Mouse (Mus musculus) heart, embryonic 10.5 days (tissue): ENCODE data around the gene Exoc3l4. TPM values are rescaled to one million over a fixed set of nuclear protein-coding genes. Genes with fewer than 3 reads are reported as not detected.
A peak's percentile ranks its signal among the peaks of the same experiment; 100 is the strongest.

Experiments used
- DNase-seq: peaks from one replicate; pipeline ENCODE4 v3.0.0-alpha.2; 2017; ENCODE audit warnings: low spot score
- H3K27ac ChIP-seq: fragments of 300-500 bp; sonication (generic); 2 replicates; pipeline ENCODE4 v1.5.1; 2016; ENCODE audit warnings: mild to moderate bottlenecking
- H3K27me3 ChIP-seq: fragments of 300-500 bp; sonication (generic); 2 replicates; pipeline ENCODE4 v1.6.1; 2016; ENCODE audit warnings: mild to moderate bottlenecking; ENCODE audit not compliant: poor library complexity, insufficient read depth, severe bottlenecking
- H3K36me3 ChIP-seq: fragments of 300-500 bp; sonication (generic); 2 replicates; pipeline ENCODE4 v1.6.1; 2016; ENCODE audit warnings: mild to moderate bottlenecking, moderate library complexity
- H3K4me1 ChIP-seq: fragments of 300-500 bp; sonication (generic); 2 replicates; pipeline ENCODE4 v1.6.1; 2016; ENCODE audit warnings: mild to moderate bottlenecking
- H3K4me3 ChIP-seq: fragments of 300-500 bp; sonication (generic); 2 replicates; pipeline ENCODE4 v1.5.1; 2016; ENCODE audit warnings: mild to moderate bottlenecking, moderate library complexity
- H3K9me3 ChIP-seq: fragments of 300-500 bp; sonication (generic); 2 replicates; pipeline ENCODE4 v1.6.1; 2016; ENCODE audit warnings: mild to moderate bottlenecking, moderate library complexity
- WGBS: fragments of 180-500 bp; shearing (Covaris S2); methylation state at CpG from one replicate; pipeline ENCODE4 v1.1.7; 2016; 5-methylcytosine and 5-hydroxymethylcytosine counted together
- polyA plus RNA-seq: library from polyadenylated mRNA; unstranded; fragments of >200 nt; fragmentation: Nextera tagmentation; extraction: Ambion mirVana; gene quantifications from 2 replicates; pipeline ENCODE4 v1.2.1, GENCODE M21; 2016

Exoc3l4 gene
- polyA plus RNA-seq, 1 experiment from 2014 or later = 14.5 TPM

DNA sequence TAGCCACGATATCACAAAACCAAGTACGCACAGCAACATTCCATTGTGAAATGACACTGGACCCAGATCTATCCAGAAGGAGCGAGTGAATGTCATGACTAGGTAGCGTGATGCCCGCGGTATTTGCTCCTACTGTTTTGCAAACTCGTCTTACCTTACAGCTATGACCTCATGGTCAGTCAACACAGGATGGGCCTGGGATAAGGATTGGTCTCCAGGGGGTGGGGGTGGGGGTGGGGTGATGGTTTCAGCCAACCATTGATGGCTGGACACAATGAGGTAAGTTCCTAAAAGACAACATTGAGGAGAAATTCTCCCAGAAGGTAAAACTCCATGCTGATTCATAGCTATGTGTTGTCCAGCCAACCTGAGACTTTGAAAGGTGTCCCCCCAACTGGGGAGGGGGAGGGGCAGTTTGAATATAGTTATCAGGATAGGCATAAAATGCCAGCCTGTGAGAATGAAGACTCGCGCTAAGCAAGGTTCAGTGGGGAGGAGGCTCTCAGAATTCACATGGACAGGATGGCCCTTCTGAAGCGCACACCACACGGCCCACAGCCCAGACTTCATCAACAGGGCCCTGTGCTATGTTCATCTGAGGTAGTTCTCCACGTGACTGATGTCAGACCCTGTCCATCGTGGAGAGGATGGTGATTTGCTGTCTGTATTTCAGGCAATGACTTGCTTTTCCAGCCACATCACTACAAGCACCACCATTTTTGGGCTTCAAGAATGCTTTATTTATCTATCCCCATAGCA is 30.8 kb upstream of the Exoc3l4 start:
- H3K27me3 ChIP-seq = no peaks in the 10 kb centered on the region
- no peak for DNase-seq
- H3K36me3 ChIP-seq = no peaks in the 10 kb centered on the region
- peak overlapping the region; percentile 83 for H3K27ac ChIP-seq
- peaks cover 24% of the 10 kb centered on the region for H3K4me1 ChIP-seq
- H3K9me3 ChIP-seq = no peaks in the 10 kb centered on the region
- no peak overlapping the region for H3K4me3 ChIP-seq
- 76% methylated on average over 13 of the region's 13 CpGs for WGBS

DNA sequence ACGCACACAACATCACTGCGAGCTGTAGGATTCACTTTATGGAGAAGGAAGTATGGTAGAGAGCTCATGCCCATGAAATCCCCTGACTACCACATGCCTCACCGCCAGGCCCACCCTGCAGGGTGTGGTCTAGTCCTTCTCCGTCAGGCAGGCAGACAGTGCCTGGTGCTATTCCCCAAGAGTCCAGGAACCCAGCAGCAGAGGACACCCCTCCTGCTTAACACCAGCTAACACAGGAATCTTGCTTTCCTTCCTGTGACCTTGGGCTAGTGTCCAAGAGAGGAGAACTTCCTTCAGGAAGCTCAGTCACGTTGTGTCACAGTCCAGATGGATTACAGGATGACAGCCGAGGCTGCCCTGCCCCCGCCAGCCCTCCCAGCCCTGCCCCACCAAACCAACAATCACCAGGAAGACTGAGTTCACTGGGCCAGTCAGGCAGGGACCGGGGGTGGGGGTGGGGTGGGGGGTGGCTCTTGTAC is 30.1 kb upstream of the Exoc3l4 start:
- Histone ChIP-seq H3K27ac (peak overlapping the region; percentile 83), H3K9me3 (no peaks in the 10 kb centered on the region)
- WGBS = 38% methylated on average over 8 of the region's 8 CpGs

DNA sequence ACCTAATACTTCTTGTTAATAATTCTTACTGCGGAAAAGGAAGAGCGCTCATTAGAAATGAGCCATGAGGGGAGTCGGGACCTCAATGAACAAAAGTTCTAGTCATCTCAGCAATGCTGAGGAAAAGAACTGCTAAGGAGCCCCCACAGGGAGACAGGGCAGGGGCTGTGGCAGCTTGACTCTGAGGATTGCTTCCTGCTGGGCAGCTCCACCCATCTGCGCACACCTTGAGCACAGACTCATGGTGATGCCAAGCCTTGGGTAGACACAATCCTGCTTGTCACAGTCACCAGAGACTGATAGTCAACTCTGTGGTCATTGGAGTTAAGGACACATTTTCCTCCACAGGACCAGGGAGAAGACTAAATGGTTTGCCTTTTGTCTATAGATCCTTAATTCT is 29.7 kb upstream of the Exoc3l4 start:
- H3K36me3 ChIP-seq = no peaks in the 10 kb centered on the region
- H3K9me3 ChIP-seq = no peaks in the 10 kb centered on the region
- H3K4me3 ChIP-seq = no peak overlapping the region
- WGBS = 81% methylated on average over 4 of the region's 4 CpGs
- DNase-seq = no peak
- H3K4me1 ChIP-seq = peaks cover 18% of the 10 kb centered on the region
- H3K27me3 ChIP-seq = no peaks in the 10 kb centered on the region
- H3K27ac ChIP-seq = peak overlapping the region; percentile 83

More for the DNA sequence above, 30.1 kb upstream of the Exoc3l4 start:
- no peaks in the 10 kb centered on the region for H3K36me3 ChIP-seq
- H3K27me3 ChIP-seq = no peaks in the 10 kb centered on the region
- peaks cover 21% of the 10 kb centered on the region for H3K4me1 ChIP-seq
- DNase-seq = peak; percentile 86
- H3K4me3 ChIP-seq = no peak overlapping the region

DNA sequence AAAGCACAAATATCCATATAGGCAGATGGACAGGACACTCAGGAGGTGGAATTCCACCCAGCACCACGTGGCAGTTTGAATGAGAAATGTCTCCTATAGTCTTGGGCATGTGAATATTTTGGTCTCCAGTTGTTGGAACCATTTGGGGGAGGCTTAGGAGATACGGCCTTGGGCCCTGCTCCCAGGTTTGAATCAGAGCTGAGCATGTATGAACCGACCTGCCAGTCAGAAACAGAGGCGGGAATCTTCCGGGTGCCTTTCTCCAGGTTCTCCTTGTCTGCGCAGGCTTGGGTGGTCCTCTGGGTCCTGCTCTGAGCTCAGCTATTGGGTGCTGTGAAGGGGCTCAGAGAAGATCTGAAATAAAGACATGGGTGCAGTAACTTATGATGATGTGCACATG is 22.8 kb upstream of the Exoc3l4 start:
- Histone ChIP-seq H3K27ac (no peak overlapping the region), H3K9me3 (no peaks in the 10 kb centered on the region), H3K4me3 (no peak overlapping the region), H3K36me3 (no peaks in the 10 kb centered on the region), H3K27me3 (peaks cover 20% of the 10 kb centered on the region; the same call in 1 of the 2 replicates), H3K4me1 (peaks cover 14% of the 10 kb centered on the region; the same call in 1 of the 2 replicates)
- DNase-seq = no peak
- 82% methylated on average over 6 of the region's 6 CpGs for WGBS

DNA sequence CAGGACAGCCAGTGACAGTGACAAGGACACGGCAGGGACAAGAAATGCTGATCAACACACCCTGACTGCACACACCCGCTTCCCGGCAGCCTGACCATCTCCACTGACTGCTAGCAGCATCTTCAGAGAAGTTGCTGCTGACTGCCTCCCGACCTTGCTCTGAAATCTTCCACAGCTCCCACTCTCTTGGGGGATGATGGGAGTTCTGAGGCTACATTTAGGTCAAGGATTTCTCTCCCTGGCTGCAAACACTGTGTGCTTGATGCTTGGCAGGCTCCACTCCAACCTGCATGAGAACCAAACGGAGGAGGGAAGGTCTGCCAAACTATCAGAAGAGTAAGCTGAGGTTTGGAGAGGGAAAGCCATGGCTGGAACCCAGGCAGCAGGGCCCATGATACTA is 19.8 kb upstream of the Exoc3l4 start:
- Histone ChIP-seq H3K27ac (0 out of 2 replicates have a peak overlapping the region, but pooled peaks have one; percentile 13), H3K36me3 (no peaks in the 10 kb centered on the region), H3K27me3 (peaks cover 38% of the 10 kb centered on the region), H3K4me3 (no peak overlapping the region), H3K4me1 (peaks cover 19% of the 10 kb centered on the region), H3K9me3 (no peaks in the 10 kb centered on the region)
- WGBS = 53% methylated on average over 5 of the region's 5 CpGs
- no peak for DNase-seq

- no peaks in the 10 kb centered on the region for H3K36me3 ChIP-seq
- no peak overlapping the region for H3K4me3 ChIP-seq
- peak overlapping the region; percentile 42; the same call in 1 of the 2 replicates for H3K27ac ChIP-seq
- no peak for DNase-seq
- H3K4me1 ChIP-seq = peaks cover 20% of the 10 kb centered on the region
- WGBS = 18% methylated on average over 15 of the region's 15 CpGs
- H3K27me3 ChIP-seq = peaks cover 59% of the 10 kb centered on the region
- H3K9me3 ChIP-seq = no peaks in the 10 kb centered on the region
Measured at GRCm38 (mm10) chr12:111401454-111402184, 15.2 kb upstream of the Exoc3l4 start.

GRCm38 (mm10) chr12:111404880-111405279 is 11.9 kb upstream of the Exoc3l4 start:
- DNase-seq = no peak
- WGBS = 56% methylated on average over 10 of the region's 10 CpGs
- no peak overlapping the region for H3K4me3 ChIP-seq
- H3K27me3 ChIP-seq = peaks cover 67% of the 10 kb centered on the region
- H3K9me3 ChIP-seq = no peaks in the 10 kb centered on the region
- H3K36me3 ChIP-seq = no peaks in the 10 kb centered on the region
- no peak overlapping the region for H3K27ac ChIP-seq
- H3K4me1 ChIP-seq = peaks cover 14% of the 10 kb centered on the region

- Histone ChIP-seq H3K36me3 (no peaks in the 10 kb centered on the region), H3K4me1 (peaks cover 13% of the 10 kb centered on the region), H3K27ac (peak within 1 kb of the TSS; percentile 72), H3K9me3 (no peaks in the 10 kb centered on the region), H3K4me3 (peak within 1 kb of the TSS; percentile 37), H3K27me3 (peaks cover 75% of the 10 kb centered on the region)
- no peak for DNase-seq
- 2% methylated on average over 24 of the region's 24 CpGs for WGBS
Measured at GRCm38 (mm10) chr12:111406622-111407021, 10.2 kb upstream of the Exoc3l4 start, which contains the start of gene Lbhd2. TSS of gene Lbhd2 (plus strand) at chr12:111406809.

DNA sequence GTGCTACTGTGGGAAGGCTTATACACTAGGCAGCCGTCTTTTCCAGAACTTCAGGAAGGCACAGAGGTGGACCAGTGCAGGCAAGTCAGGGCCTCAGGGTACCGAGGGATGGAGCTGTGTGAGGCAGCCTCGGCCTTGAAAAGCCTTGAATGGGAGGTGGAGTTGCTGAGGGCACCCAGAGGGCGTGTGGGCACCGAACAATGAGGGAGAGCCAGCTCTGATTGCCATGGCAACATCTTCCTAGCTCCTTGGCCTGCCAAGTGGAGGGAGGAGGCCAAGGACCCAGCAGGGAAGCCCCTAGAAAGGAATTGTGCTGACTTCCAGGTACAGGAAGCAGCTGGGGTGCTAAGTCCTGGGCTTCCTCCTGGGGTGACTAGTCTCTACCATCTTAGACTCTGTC is 7.2 kb upstream of the Exoc3l4 start:
- Histone ChIP-seq H3K36me3 (no peaks in the 10 kb centered on the region), H3K4me3 (no peak overlapping the region), H3K4me1 (peaks cover 31% of the 10 kb centered on the region), H3K9me3 (no peaks in the 10 kb centered on the region), H3K27me3 (peaks cover 72% of the 10 kb centered on the region), H3K27ac (no peak overlapping the region)
- WGBS = 35% methylated on average over 5 of the region's 5 CpGs
- no peak for DNase-seq

DNA sequence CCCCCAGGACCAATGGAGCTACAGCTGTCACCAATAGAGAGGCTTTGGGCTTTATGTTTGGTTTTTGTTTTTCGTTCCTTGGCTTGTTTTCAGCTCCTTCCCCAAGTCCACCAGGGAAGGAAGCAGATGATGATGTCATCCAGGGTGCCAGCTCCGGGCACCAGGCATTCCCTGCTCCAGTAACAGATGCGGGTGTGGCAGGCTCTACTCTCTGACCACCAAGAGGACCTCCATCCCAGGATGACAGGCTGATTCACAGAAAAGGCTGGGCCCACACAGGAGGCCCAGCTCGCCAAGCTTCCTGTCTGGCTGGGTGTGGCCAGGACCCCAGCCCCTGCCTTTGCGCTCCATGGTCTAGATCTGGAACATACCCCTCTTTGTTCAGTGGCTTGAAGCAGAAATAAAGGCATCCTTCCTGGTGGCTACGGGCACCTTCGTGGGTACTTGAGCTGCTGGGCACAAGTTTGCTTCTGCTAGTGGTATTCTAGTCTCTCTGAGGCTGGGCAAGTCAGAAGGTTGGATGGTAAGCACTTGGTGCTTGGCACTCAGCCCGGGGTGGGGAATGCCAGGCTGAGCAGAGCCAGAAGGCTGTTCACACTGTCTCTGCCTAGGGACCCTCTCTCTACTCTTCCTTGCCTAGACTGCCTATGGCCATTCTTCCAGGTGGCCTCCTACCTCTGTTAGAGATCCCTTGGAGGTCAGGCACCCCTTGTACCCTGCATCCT is 5.0 kb upstream of the Exoc3l4 start:
- WGBS = 73% methylated on average over 8 of the region's 8 CpGs
- no peaks in the 10 kb centered on the region for H3K9me3 ChIP-seq
- H3K27ac ChIP-seq = peak overlapping the region; percentile 85; the same call in 1 of the 2 replicates
- H3K4me3 ChIP-seq = no peak overlapping the region
- peaks cover 68% of the 10 kb centered on the region for H3K27me3 ChIP-seq
- H3K36me3 ChIP-seq = no peaks in the 10 kb centered on the region
- H3K4me1 ChIP-seq = peaks cover 32% of the 10 kb centered on the region
- DNase-seq = no peak

- peaks cover 38% of the 10 kb centered on the region for H3K4me1 ChIP-seq
- peak overlapping the region; percentile 55 for H3K4me3 ChIP-seq
- no peaks in the 10 kb centered on the region for H3K36me3 ChIP-seq
- peak overlapping the region; percentile 85 for H3K27ac ChIP-seq
- H3K27me3 ChIP-seq = peaks cover 58% of the 10 kb centered on the region
- WGBS = 12% methylated on average over 12 of the region's 12 CpGs
- no peak for DNase-seq
- H3K9me3 ChIP-seq = no peaks in the 10 kb centered on the region
Measured at GRCm38 (mm10) chr12:111412581-111413284, 4.1 kb upstream of the Exoc3l4 start.

GRCm38 (mm10) chr12:111413300-111413699 is 3.5 kb upstream of the Exoc3l4 start:
- under 1% methylated on average over 21 of the region's 21 CpGs for WGBS
- Histone ChIP-seq H3K27me3 (peaks cover 58% of the 10 kb centered on the region), H3K9me3 (no peaks in the 10 kb centered on the region)

More at GRCm38 (mm10) chr12:111413300-111413699, 3.5 kb upstream of the Exoc3l4 start:
- peak overlapping the region; percentile 55 for H3K4me3 ChIP-seq
- peaks cover 41% of the 10 kb centered on the region for H3K4me1 ChIP-seq
- no peaks in the 10 kb centered on the region for H3K36me3 ChIP-seq
- H3K27ac ChIP-seq = peak overlapping the region; percentile 85
- peak; percentile 96 for DNase-seq
